Mouse (Mus musculus) gastrocnemius, adult 18-20 months (tissue): ENCODE measurements around the gene Slc35a3. TPM values are rescaled to one million over a fixed set of nuclear protein-coding genes. Genes with fewer than 3 reads are reported as not detected.

Experiments used
- DNase-seq: peaks from one replicate; pipeline ENCODE4 v3.0.0; 2021; ENCODE audit warnings: low spot score
- total RNA-seq, 2 experiments: library from RNA; stranded (reverse); gene quantifications; 2 replicates each; pipeline ENCODE4 v1.2.3; 2021

Slc35a3 gene
- total RNA-seq, 2 experiments from 2014 or later, result 6.2 to 6.5 TPM

GRCm38 (mm10) chr3:116640024-116640423 lies 72.6 kb downstream of the Slc35a3 start:
- no peak for DNase-seq

GRCm38 (mm10) chr3:116638572-116638971 lies 74.1 kb downstream of the Slc35a3 start:
- no peak for DNase-seq

GRCm38 (mm10) chr3:116637693-116638476 lies 74.7 kb downstream of the Slc35a3 start:
- no peak for DNase-seq

GRCm38 (mm10) chr3:116635799-116636198 lies 76.8 kb downstream of the Slc35a3 start:
- no peak for DNase-seq

GRCm38 (mm10) chr3:116634853-116635252 lies 77.8 kb downstream of the Slc35a3 start:
- no peak for DNase-seq

GRCm38 (mm10) chr3:116634091-116634490 lies 78.5 kb downstream of the Slc35a3 start:
- DNase-seq, result no peak

GRCm38 (mm10) chr3:116632971-116633370 lies 79.7 kb downstream of the Slc35a3 start:
- DNase-seq, result no peak

GRCm38 (mm10) chr3:116631459-116631858 lies 81.2 kb downstream of the Slc35a3 start:
- no peak for DNase-seq

- DNase-seq, result no peak
Measured at GRCm38 (mm10) chr3:116622641-116623040, 90.0 kb downstream of the Slc35a3 start.

GRCm38 (mm10) chr3:116620636-116621370 lies 91.8 kb downstream of the Slc35a3 start:
- DNase-seq, result no peak

Other genes starting within 250 kb of the Slc35a3 start
- 10 to 100 TPM; 21.7 to 25.8 TPM for gene Rtca, start 204.6 kb downstream of the Slc35a3 start, total RNA-seq
- 10 to 100 TPM; 26.3 to 30.3 TPM for gene Dbt, start 199.8 kb downstream of the Slc35a3 start, total RNA-seq
- 10 to 100 TPM; 49.0 to 51.8 TPM for gene Lrrc39, start 149.9 kb downstream of the Slc35a3 start, total RNA-seq
- 1 to 10 TPM; 1.6 to 2.0 TPM for gene Sass6, start 117.8 kb downstream of the Slc35a3 start, total RNA-seq
- 1 to 10 TPM; 3.3 to 4.6 TPM for gene Trmt13, start 98.2 kb downstream of the Slc35a3 start, total RNA-seq
- gene Mfsd14a, start 50.2 kb downstream of the Slc35a3 start, total RNA-seq, result 10 to 100 TPM; 10.5 to 11.0 TPM
- not detected for gene Gm43191, start 31.6 kb downstream of the Slc35a3 start, total RNA-seq
- 100 to 1,000 TPM; 606 to 681 TPM for gene Agl, start 95.3 kb upstream of the Slc35a3 start, total RNA-seq
- gene Frrs1, start 146.6 kb upstream of the Slc35a3 start, total RNA-seq, result 1 to 10 TPM; 1.9 to 2.3 TPM